Mouse (Mus musculus) liver, postnatal 0 days (tissue): ENCODE measurements around the gene Krtap5-1.

ENCODE experiments used
- CTCF ChIP-seq: sonication (generic); IDR thresholded peaks from 2 replicates; pipeline ENCODE4 v1.5.1; 2016; ENCODE audit warnings: antibody characterized with exemption, low read depth
- EP300 ChIP-seq: IDR thresholded peaks from 2 replicates; pipeline ENCODE4 v1.6.1; 2016; ENCODE audit warnings: antibody characterized with exemption, low read depth, mild to moderate bottlenecking

DNA sequence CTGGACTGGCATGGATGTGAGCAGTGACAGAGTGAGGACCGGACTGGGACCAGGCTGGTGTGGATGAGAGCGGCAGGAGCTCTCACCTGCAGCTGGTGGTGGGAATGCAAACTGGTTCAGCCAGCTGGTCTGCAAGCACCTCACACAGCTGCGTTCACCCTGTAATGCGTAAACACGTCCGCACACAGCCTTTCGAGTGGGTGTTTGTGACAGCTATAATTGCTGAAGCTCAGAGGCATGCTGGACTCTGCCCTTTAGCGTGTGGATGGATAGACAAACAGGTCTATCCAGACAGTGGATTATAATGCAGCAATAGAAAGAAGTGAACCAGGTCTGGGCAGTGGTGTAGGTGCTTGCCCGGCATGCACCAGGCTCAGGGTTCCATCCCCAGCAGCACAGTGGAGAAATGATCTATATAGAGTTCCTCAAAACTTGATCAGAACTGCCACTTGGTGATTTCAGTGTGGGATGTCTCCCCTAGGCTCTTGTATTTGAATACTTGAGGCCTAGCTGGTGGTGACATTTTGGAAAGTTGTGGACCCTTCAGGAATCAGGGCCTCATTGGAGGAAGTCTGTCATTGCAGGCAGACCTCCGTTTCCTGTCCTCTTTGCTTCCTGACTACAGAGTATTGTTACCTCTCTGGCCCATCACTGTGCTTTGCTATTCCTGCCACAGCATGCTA lies 44.8 kb upstream of the Krtap5-1 start:
- TF ChIP-seq EP300 (no peak), CTCF (no peak)
